Mouse (Mus musculus): Measurements from ENCODE around the gene Tnrc18.

DNA sequence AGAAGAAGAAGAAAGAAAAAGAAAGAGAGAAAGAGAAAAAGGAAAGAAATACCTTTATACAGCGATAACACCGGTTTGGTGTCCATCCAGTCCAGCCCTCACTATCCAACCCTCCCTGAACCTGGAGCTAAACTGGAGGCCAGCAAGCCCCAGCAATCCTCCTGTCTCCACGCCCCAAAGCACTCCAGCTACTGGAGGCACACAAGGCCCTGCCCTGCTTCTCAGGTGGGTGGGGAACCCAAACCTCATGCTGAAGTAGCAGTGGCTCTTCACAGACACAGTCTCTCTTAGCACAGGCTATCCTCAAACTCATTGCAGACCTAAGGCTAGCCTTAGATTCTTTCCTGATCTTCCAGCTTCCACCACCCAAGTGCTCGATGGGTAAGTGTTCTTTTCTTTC, 14.6 kb downstream of the Tnrc18 start:
- TF ChIP-seq POLR2A (IDR thresholded peaks at IDR 0.05; ENCODE audit: control insufficient read depth, low read depth, low read length) (no peak), CTCF (IDR thresholded peaks at IDR 0.05; ENCODE audit: control insufficient read depth, insufficient read depth, insufficient replicate concordance, low read depth, low read length) (no peak)

Measured in testis, adult 2 months (tissue).